Mouse (Mus musculus) CH12.LX (cell line): Measurements from ENCODE around the gene Fancc. TPM values are rescaled to one million over a fixed set of nuclear protein-coding genes. Genes with fewer than 3 reads are reported as not detected.
"Not testable (repeated sequence)": the region's sequence is repeated elsewhere in the genome, so short reads cannot be mapped to it uniquely, and the experiment has no call there.

Experiments
- DNase-seq: peaks from one replicate; pipeline ENCODE4 v3.0.0-alpha.2; 2013; ENCODE audit errors: extremely low read depth
- H3K27ac ChIP-seq: 2 replicates; pipeline ENCODE4 v1.5.1; 2012; ENCODE audit warnings: low read depth, mild to moderate bottlenecking, control low read depth, moderate library complexity; ENCODE audit not compliant: insufficient read depth
- H3K27me3 ChIP-seq: replicated peaks from 2 replicates; pipeline ENCODE3; 2012; ENCODE audit warnings: inconsistent platforms
- H3K36me3 ChIP-seq, 2 experiments: replicated peaks in 1 of 2; 2 replicates each; pipeline versions ENCODE3 to v1.6.1; 2012; ENCODE audit warnings: inconsistent platforms in 1 of 2, low read length in 1 of 2, mild to moderate bottlenecking in 1 of 2, mixed read lengths in 1 of 2, moderate library complexity in 1 of 2; ENCODE audit not compliant: control insufficient read depth in 1 of 2, insufficient read depth in 1 of 2
- H3K4me1 ChIP-seq, 2 experiments: 2 replicates each; pipeline ENCODE4 v1.6.1; 2012; ENCODE audit warnings: inconsistent platforms in 1 of 2, moderate library complexity in 1 of 2; ENCODE audit not compliant: insufficient read depth in 2 of 2, control insufficient read depth in 1 of 2
- H3K4me2 ChIP-seq: 2 replicates; pipeline ENCODE4 v1.6.1; 2012; ENCODE audit warnings: low read depth, mild to moderate bottlenecking, control low read depth; ENCODE audit not compliant: poor library complexity, insufficient read depth, severe bottlenecking
- H3K4me3 ChIP-seq, 3 experiments: fragments of 150-350 bp in 1 of 3; sonication (generic) in 1 of 3; replicated peaks in 1 of 3; 2 replicates each; pipeline versions ENCODE3 to v1.5.1; 2011 to 2012; ENCODE audit warnings: low read depth in 2 of 3, low read length in 2 of 3, mild to moderate bottlenecking in 2 of 3, moderate library complexity in 2 of 3, control low read depth in 1 of 3, improper control_type of control experiment in 1 of 3, inconsistent platforms in 1 of 3, mixed read lengths in 1 of 3; ENCODE audit not compliant: poor library complexity in 1 of 3
- H3K79me2 ChIP-seq: replicated peaks from 2 replicates; pipeline ENCODE4 v1.6.1; 2012; ENCODE audit warnings: mild to moderate bottlenecking, moderate library complexity; ENCODE audit not compliant: control insufficient read depth, poor library complexity, insufficient read depth, severe bottlenecking; ENCODE audit errors: extremely low read depth
- H3K9ac ChIP-seq: 2 replicates; pipeline ENCODE4 v1.6.1; 2012; ENCODE audit warnings: low read depth, mild to moderate bottlenecking, control low read depth, moderate library complexity; ENCODE audit not compliant: insufficient read depth
- H3K9me3 ChIP-seq: replicated peaks from 2 replicates; pipeline ENCODE3; 2012; ENCODE audit warnings: low read length, inconsistent platforms, mixed read lengths
- BHLHE40 ChIP-seq: IDR thresholded peaks from 2 replicates; pipeline ENCODE4 v1.6.1; 2011; ENCODE audit warnings: mild to moderate bottlenecking, low read depth, low read length, improper control_type of control experiment
- CTCF ChIP-seq, 2 experiments: IDR thresholded peaks in 1 of 2; conservative IDR thresholded peaks in 1 of 2; 2 replicates each; pipeline ENCODE4 v1.5.1; 2011 to 2012; ENCODE audit warnings: low read depth in 2 of 2, low read length in 2 of 2, improper control_type of control experiment in 1 of 2, inconsistent platforms in 1 of 2, mild to moderate bottlenecking in 1 of 2, moderate library complexity in 1 of 2
- ETS1 ChIP-seq: conservative IDR thresholded peaks from 2 replicates; pipeline ENCODE4 v1.6.1; 2012; ENCODE audit warnings: low read depth, mild to moderate bottlenecking, inconsistent platforms, low read length, improper control_type of control experiment, moderate library complexity
- GABPA ChIP-seq: IDR thresholded peaks from 2 replicates; pipeline ENCODE4 v1.6.1; 2012; ENCODE audit warnings: low read depth, low read length, improper control_type of control experiment, inconsistent platforms; ENCODE audit not compliant: insufficient replicate concordance
- IRF4 ChIP-seq: IDR thresholded peaks from 2 replicates; pipeline ENCODE4 v1.6.1; 2014; ENCODE audit warnings: low read depth, mild to moderate bottlenecking, inconsistent platforms, low read length, improper control_type of control experiment
- JUND ChIP-seq: conservative IDR thresholded peaks from 2 replicates; pipeline ENCODE4 v1.6.1; 2011; ENCODE audit warnings: low read depth, low read length, improper control_type of control experiment
- KAT2A ChIP-seq: IDR thresholded peaks from 2 replicates; pipeline ENCODE4 v1.6.1; 2012; ENCODE audit warnings: low read length, improper control_type of control experiment, inconsistent platforms; ENCODE audit not compliant: insufficient replicate concordance
- MAFK ChIP-seq: IDR thresholded peaks from 2 replicates; pipeline ENCODE4 v1.6.1; 2011; ENCODE audit warnings: low read length, improper control_type of control experiment; ENCODE audit not compliant: insufficient replicate concordance
- MYC ChIP-seq: IDR thresholded peaks from 2 replicates; pipeline ENCODE4 v1.6.1; 2011; ENCODE audit warnings: low read depth, mild to moderate bottlenecking, improper control_type of control experiment, low read length
- PAX5 ChIP-seq: IDR thresholded peaks from 2 replicates; pipeline ENCODE4 v1.6.1; 2012; ENCODE audit warnings: low read length, inconsistent platforms, mixed read lengths
- POLR2AphosphoS2 ChIP-seq: IDR thresholded peaks from 2 replicates; pipeline ENCODE4 v1.6.1; 2011; ENCODE audit warnings: low read depth, low read length, improper control_type of control experiment
- SIN3A ChIP-seq: IDR thresholded peaks from 2 replicates; pipeline ENCODE4 v1.6.1; 2012; ENCODE audit warnings: low read length, improper control_type of control experiment, inconsistent platforms
- UBTF ChIP-seq: IDR thresholded peaks from 2 replicates; pipeline ENCODE4 v1.6.1; 2012; ENCODE audit warnings: low read depth, mild to moderate bottlenecking, inconsistent platforms, low read length, improper control_type of control experiment, moderate library complexity
- ZMIZ1 ChIP-seq: IDR thresholded peaks from 2 replicates; pipeline ENCODE4 v1.6.1; 2012; ENCODE audit warnings: low read depth, mild to moderate bottlenecking, inconsistent platforms, low read length, improper control_type of control experiment
- dilution Hi-C: fragments of 300-500 bp; cut with MboI; formaldehyde crosslinking; loops from 2 replicates; pipeline ENCODE4 v1.14.3; 2020; ENCODE audit warnings: low sequenced_read_pairs; ENCODE audit not compliant: extremely low pct_unique_long_range_greater_than_20kb, extremely low pct_ligation_motif_present
- in situ Hi-C: fragments of 300-500 bp; cut with MboI; formaldehyde crosslinking; loops from 3 replicates; pipeline ENCODE4 v1.14.3; 2019; ENCODE audit warnings: low sequenced_read_pairs, low pct_ligation_motif_present, low pct_unique_long_range_greater_than_20kb, mixed read lengths
- polyA plus RNA-seq: library from polyadenylated mRNA; unstranded; fragments of >175 nt; gene quantifications from 2 replicates; pipeline ENCODE4 v1.2.1, GENCODE M21; 2012; ENCODE audit warnings: low read depth; ENCODE audit not compliant: insufficient read length
- total RNA-seq, 2 experiments: library from RNA; depleted of rRNA; stranded (reverse); fragments of 300-350 nt in 1 of 2; fragments of >200 nt in 1 of 2; gene quantifications; 2 replicates each; pipeline ENCODE4 v1.2.3; 2012 to 2014

Gene Fancc
- total and polyA plus RNA-seq, 3 experiments, result 8.2 to 12.4 (median 8.7) TPM

- dilution Hi-C loops, in situ Hi-C loops, DNase-seq: not testable (repeated sequence)
Observed at GRCm38 (mm10) chr13:63428211-63428610, 68.9 kb downstream of the Fancc start.

GRCm38 (mm10) chr13:63423060-63423459, 74.0 kb downstream of the Fancc start:
- no peaks in the 10 kb centered on the region for H3K79me2 ChIP-seq
- H3K36me3 ChIP-seq, result no peaks in the 10 kb centered on the region
- H3K9ac ChIP-seq, result no peak overlapping the region
- H3K4me2 ChIP-seq, result no peak overlapping the region
- H3K27ac ChIP-seq, result no peak overlapping the region
- in situ Hi-C loops (no loop called here), dilution Hi-C loops (no loop called here)
- no peaks in the 10 kb centered on the region for H3K27me3 ChIP-seq
- TF ChIP-seq POLR2AphosphoS2, result no peak
- TF ChIP-seq PAX5, result no peak
- TF ChIP-seq SIN3A, result no peak
- TF ChIP-seq MAFK, result no peak
- TF ChIP-seq IRF4, result no peak
- H3K4me3 ChIP-seq, result no peak overlapping the region
- no peaks in the 10 kb centered on the region for H3K9me3 ChIP-seq
- no peaks in the 10 kb centered on the region for H3K4me1 ChIP-seq
- DNase-seq, result no peak

More at GRCm38 (mm10) chr13:63428211-63428610, 68.9 kb downstream of the Fancc start:
- not testable (repeated sequence) for H3K27ac ChIP-seq, H3K9me3 ChIP-seq, H3K27me3 ChIP-seq
- peak in 1 of 2 experiments; percentile 59; a peak in 2 of 4 replicates for TF ChIP-seq CTCF (conservative IDR thresholded peaks at IDR 0.05 in 1 of 2, IDR thresholded peaks at IDR 0.05 in 1 of 2; ENCODE audit: low read depth in 2 of 2, low read length in 2 of 2)
- TF ChIP-seq, all 38 proteins: peak for 1; not testable (repeated sequence) for 37
- not testable (repeated sequence) for H3K36me3 ChIP-seq, H3K79me2 ChIP-seq, H3K9ac ChIP-seq, H3K4me3 ChIP-seq, H3K4me2 ChIP-seq
- peaks cover 3 to 13% of the 10 kb centered on the region in 2 experiments; a peak in 3 of 4 replicates for H3K4me1 ChIP-seq

- no peak overlapping the region for H3K9ac ChIP-seq
- no peaks in the 10 kb centered on the region for H3K27me3 ChIP-seq
Observed at GRCm38 (mm10) chr13:63421225-63421624, 75.9 kb downstream of the Fancc start.

More at GRCm38 (mm10) chr13:63421225-63421624, 75.9 kb downstream of the Fancc start:
- Histone ChIP-seq H3K36me3 (no peaks in the 10 kb centered on the region), H3K4me2 (no peak overlapping the region), H3K27ac (no peak overlapping the region), H3K4me3 (no peak overlapping the region), H3K9me3 (no peaks in the 10 kb centered on the region), H3K79me2 (no peaks in the 10 kb centered on the region), H3K4me1 (no peaks in the 10 kb centered on the region)
- TF ChIP-seq GABPA (no peak), IRF4 (no peak), BHLHE40 (no peak), JUND (no peak), UBTF (no peak), PAX5 (no peak), ETS1 (no peak), MYC (no peak), KAT2A (no peak), ZMIZ1 (no peak)
- DNase-seq, result no peak
- dilution Hi-C loops, result no loop called here
- in situ Hi-C loops, result no loop called here
